Mouse (Mus musculus) brain, embryonic 14.5 days (tissue): ENCODE results near the gene Morc2a.

Experiments
- CTCF ChIP-seq: fragments of 200-500 bp; IDR thresholded peaks from 2 replicates; pipeline ENCODE4 v1.5.1; 2012; ENCODE audit warnings: inconsistent platforms, mild to moderate bottlenecking, moderate library complexity, borderline replicate concordance; ENCODE audit not compliant: insufficient read depth, insufficient read length; ENCODE audit errors: extremely low read depth
- POLR2A ChIP-seq: fragments of 200-500 bp; IDR thresholded peaks from 2 replicates; pipeline ENCODE4 v1.6.1; 2012; ENCODE audit warnings: mild to moderate bottlenecking, inconsistent platforms, borderline replicate concordance; ENCODE audit not compliant: poor library complexity, insufficient read depth, insufficient read length, severe bottlenecking; ENCODE audit errors: extremely low read depth

- TF ChIP-seq CTCF = no peak
- TF ChIP-seq POLR2A = no peak
These were observed 82.5 kb downstream of the Morc2a start for GRCm38 (mm10) chr11:3731469-3731868.
